Mouse (Mus musculus): ENCODE measurements around the gene Plcb3.

GRCm38 (mm10) chr19:6931002-6931401 is 45.3 kb downstream of the Plcb3 start:
- TF ChIP-seq CTCF (IDR thresholded peaks at IDR 0.05; ENCODE audit: borderline replicate concordance, control insufficient read depth, extremely low read depth, insufficient read depth, low read length, poor library complexity) (no peak), POLR2A (IDR thresholded peaks at IDR 0.05; ENCODE audit: control insufficient read depth, extremely low read depth, insufficient read depth, low read length, poor library complexity) (no peak)

Measured in thymus, adult 2 months (tissue).